Mouse (Mus musculus) cerebellum, adult (tissue): Measurements from ENCODE around the gene Gm9049.
"Not testable (repeated sequence)": the region's sequence is repeated elsewhere in the genome, so short reads cannot be mapped to it uniquely, and the experiment has no call there.

Experiments
- ATAC-seq: cut with Nextera tagmentation; 2 replicates; pipeline ENCODE4 v1.9.2; 2017; ENCODE audit warnings: mild to moderate bottlenecking, moderate library complexity, mixed read lengths; ENCODE audit not compliant: insufficient number of reproducible peaks, low FRiP score, low TSS enrichment

The Gm9049 gene

GRCm38 (mm10) chr10:118354005-118354404, at the start of gene Gm9049:
TSS of gene Gm9049 (minus strand) at chr10:118354105.
- not testable (repeated sequence) for ATAC-seq

GRCm38 (mm10) chr10:118399917-118400316, 46.0 kb upstream of the Gm9049 start:
- no peak for ATAC-seq

GRCm38 (mm10) chr10:118370443-118370842, 16.5 kb upstream of the Gm9049 start:
- peak; percentile 85 for ATAC-seq

- ATAC-seq, result no peak
Observed at GRCm38 (mm10) chr10:118369518-118369917, 15.6 kb upstream of the Gm9049 start.

GRCm38 (mm10) chr10:118348579-118348978, 5.3 kb downstream of the Gm9049 start, which contains the start of gene Gm9048:
TSS of gene Gm9048 (minus strand) at chr10:118348679.
- ATAC-seq, result not testable (repeated sequence)

- ATAC-seq, result not testable (repeated sequence)
Observed at GRCm38 (mm10) chr10:118343155-118343554, 10.8 kb downstream of the Gm9049 start, which contains the start of gene Gm9046. TSS of gene Gm9046 (minus strand) at chr10:118343255.

- ATAC-seq, result not testable (repeated sequence)
Observed at GRCm38 (mm10) chr10:118337731-118338130, 16.2 kb downstream of the Gm9049 start, which contains the start of gene Gm9045. TSS of gene Gm9045 (minus strand) at chr10:118337831.

GRCm38 (mm10) chr10:118332308-118332707, 21.6 kb downstream of the Gm9049 start, which contains the start of gene Gm9044:
TSS of gene Gm9044 (minus strand) at chr10:118332408.
- not testable (repeated sequence) for ATAC-seq

GRCm38 (mm10) chr10:118326869-118327268, 27.0 kb downstream of the Gm9049 start, which contains the start of gene Gm9040:
TSS of gene Gm9040 (minus strand) at chr10:118326969.
- not testable (repeated sequence) for ATAC-seq

- ATAC-seq, result no peak
Observed at GRCm38 (mm10) chr10:118319024-118319423, 34.9 kb downstream of the Gm9049 start.

GRCm38 (mm10) chr10:118302133-118302532, 51.8 kb downstream of the Gm9049 start:
- peak; percentile 57; the same call in 1 of the 2 replicates for ATAC-seq
